Mouse (Mus musculus) adrenal gland, postnatal 36 days (tissue): ENCODE data around the gene Gipc3. TPM values are rescaled to one million over a fixed set of nuclear protein-coding genes. Genes with fewer than 3 reads are reported as not detected.

Experiments used
- microRNA-seq: library from miRNA; unstranded; fragments of <30 nt; microRNA quantifications from one replicate; pipeline ENCODE4 v1.2.0, GENCODE M21; 2021
- total RNA-seq, 2 experiments: library from RNA; stranded (reverse); gene quantifications; 2 replicates each; pipeline ENCODE4 v1.2.3; 2021

Gipc3 gene
- total RNA-seq, 2 experiments from 2014 or later = 3.5 to 7.7 TPM

Small RNA genes within 50 kb of the gene (microRNA-seq; reads per million reads assigned to microRNA genes)
- not detected for gene Mir6913

Other genes with a start within 250 kb of the Gipc3 start
- gene Creb3l3, start 244.4 kb downstream of the Gipc3 start, total RNA-seq = 1 to 10 TPM in 1 of 2 experiments, under 1 TPM in 1; 0.36 to 2.1 TPM
- gene Map2k2, start 237.4 kb downstream of the Gipc3 start, total RNA-seq = 100 to 1,000 TPM; 178 to 186 TPM
- 10 to 100 TPM; 69.9 to 84.0 TPM for gene Zbtb7a, start 208.0 kb downstream of the Gipc3 start, total RNA-seq
- 10 to 100 TPM; 26.7 to 28.2 TPM for gene Pias4, start 175.3 kb downstream of the Gipc3 start, total RNA-seq
- gene Eef2, start 166.6 kb downstream of the Gipc3 start, total RNA-seq = 1,000 to 10,000 TPM; 1,540 to 1,602 TPM
- gene Dapk3, start 160.3 kb downstream of the Gipc3 start, total RNA-seq = 10 to 100 TPM; 77.1 to 78.2 TPM
- gene 4930442H23Rik, start 159.4 kb downstream of the Gipc3 start, total RNA-seq = not detected
- gene Nmrk2, start 141.2 kb downstream of the Gipc3 start, total RNA-seq = not detected
- 1 to 10 TPM; 1.5 to 2.6 TPM for gene Atcay, start 112.4 kb downstream of the Gipc3 start, total RNA-seq
- 10 to 100 TPM in 1 of 2 experiments, 1 to 10 TPM in 1; 9.2 to 14.2 TPM for gene Zfr2, start 110.1 kb downstream of the Gipc3 start, total RNA-seq
- gene Matk, start 90.3 kb downstream of the Gipc3 start, total RNA-seq = under 1 TPM; 0.36 to 0.86 TPM
- gene Mrpl54, start 76.3 kb downstream of the Gipc3 start, total RNA-seq = 100 to 1,000 TPM; 121 to 141 TPM
- 100 to 1,000 TPM in 1 of 2 experiments, 10 to 100 TPM in 1; 78.8 to 109 TPM for gene Apba3, start 76.3 kb downstream of the Gipc3 start, total RNA-seq
- gene Tjp3, start 51.7 kb downstream of the Gipc3 start, total RNA-seq = under 1 TPM; 0.23 to 0.26 TPM
- gene Pip5k1c, start 50.3 kb downstream of the Gipc3 start, total RNA-seq = 10 to 100 TPM; 37.2 to 40.9 TPM
- gene Cactin, start 22.2 kb downstream of the Gipc3 start, total RNA-seq = 10 to 100 TPM; 37.9 to 39.1 TPM
- gene Tbxa2r, start 14.5 kb downstream of the Gipc3 start, total RNA-seq = 10 to 100 TPM; 53.2 to 53.9 TPM
- 10 to 100 TPM; 88.9 to 92.3 TPM for gene Hmg20b, start 7.2 kb upstream of the Gipc3 start, total RNA-seq
- gene Mfsd12, start 14.2 kb upstream of the Gipc3 start, total RNA-seq = 10 to 100 TPM; 16.7 to 22.7 TPM
- gene 4930404N11Rik, start 22.6 kb upstream of the Gipc3 start, total RNA-seq = 1 to 10 TPM; 1.0 to 3.1 TPM
- gene Fzr1, start 35.2 kb upstream of the Gipc3 start, total RNA-seq = 10 to 100 TPM; 37.8 to 49.0 TPM
- 10 to 100 TPM; 48.9 to 54.0 TPM for gene Dohh, start 41.2 kb upstream of the Gipc3 start, total RNA-seq
- gene Gm48551, start 41.2 kb upstream of the Gipc3 start, total RNA-seq = 1 to 10 TPM; 1.1 to 1.7 TPM
- gene Gm48552, start 45.7 kb upstream of the Gipc3 start, total RNA-seq = 1 to 10 TPM in 1 of 2 experiments, not detected in 1; 1.5 TPM
- gene Smim24, start 49.8 kb upstream of the Gipc3 start, total RNA-seq = 1 to 10 TPM; 1.2 to 1.6 TPM
- 100 to 1,000 TPM in 1 of 2 experiments, 10 to 100 TPM in 1; 93.2 to 114 TPM for gene Nfic, start 112.4 kb upstream of the Gipc3 start, total RNA-seq
- gene Celf5, start 139.4 kb upstream of the Gipc3 start, total RNA-seq = 1 to 10 TPM in 1 of 2 experiments, under 1 TPM in 1; 0.20 to 1.2 TPM
- 100 to 1,000 TPM; 123 to 125 TPM for gene Ncln, start 153.1 kb upstream of the Gipc3 start, total RNA-seq
- 1 to 10 TPM; 1.1 to 1.2 TPM for gene S1pr4, start 156.9 kb upstream of the Gipc3 start, total RNA-seq
- 1 to 10 TPM; 1.0 to 1.3 TPM for gene Gna15, start 181.0 kb upstream of the Gipc3 start, total RNA-seq
- 10 to 100 TPM; 79.2 to 84.2 TPM for gene Gna11, start 201.9 kb upstream of the Gipc3 start, total RNA-seq
- gene Aes, start 216.2 kb upstream of the Gipc3 start, total RNA-seq = 1,000 to 10,000 TPM in 1 of 2 experiments, 100 to 1,000 TPM in 1; 897 to 1,114 TPM
- 10 to 100 TPM; 30.1 to 65.0 TPM for gene Tle2, start 231.3 kb upstream of the Gipc3 start, total RNA-seq